Mouse (Mus musculus) heart, adult 8-10 months (tissue): ENCODE results near the gene Clip2. TPM values are rescaled to one million over a fixed set of nuclear protein-coding genes. Genes with fewer than 3 reads are reported as not detected.
A peak's percentile ranks its signal among the peaks of the same experiment; 100 is the strongest.

Source experiments
- DNase-seq: peaks from one replicate; pipeline ENCODE4 v3.0.0; 2022; ENCODE audit warnings: low spot score
- total RNA-seq, 4 experiments: library from RNA; stranded (reverse); gene quantifications; 2 replicates each; pipeline ENCODE4 v1.2.4; 2022

The Clip2 gene
- total RNA-seq, 4 experiments from 2014 or later = 4.5 to 6.8 (median 5.4) TPM

- DNase-seq = no peak
Measured at GRCm38 (mm10) chr5:134565696-134566095, 13.5 kb upstream of the Clip2 start.

DNA sequence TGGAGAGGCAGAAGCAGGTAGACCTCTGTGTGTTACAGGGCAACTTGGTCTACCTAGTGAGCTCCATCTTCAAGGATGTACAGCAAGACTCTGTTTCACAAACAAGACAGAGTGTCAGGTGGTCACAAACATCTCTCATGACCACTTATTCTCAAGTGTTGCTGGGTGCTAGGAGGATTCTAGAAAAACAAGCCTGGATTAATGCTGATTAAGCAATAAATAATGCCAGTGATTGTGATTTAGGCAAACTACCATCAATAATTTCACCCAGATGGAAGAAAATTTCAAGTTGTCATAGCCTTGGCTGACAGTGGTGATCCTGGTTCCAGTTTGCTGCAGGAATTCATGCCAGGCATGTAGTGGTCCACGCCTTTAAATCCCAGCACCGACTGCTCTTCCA, 12.0 kb upstream of the Clip2 start:
- DNase-seq = no peak

DNA sequence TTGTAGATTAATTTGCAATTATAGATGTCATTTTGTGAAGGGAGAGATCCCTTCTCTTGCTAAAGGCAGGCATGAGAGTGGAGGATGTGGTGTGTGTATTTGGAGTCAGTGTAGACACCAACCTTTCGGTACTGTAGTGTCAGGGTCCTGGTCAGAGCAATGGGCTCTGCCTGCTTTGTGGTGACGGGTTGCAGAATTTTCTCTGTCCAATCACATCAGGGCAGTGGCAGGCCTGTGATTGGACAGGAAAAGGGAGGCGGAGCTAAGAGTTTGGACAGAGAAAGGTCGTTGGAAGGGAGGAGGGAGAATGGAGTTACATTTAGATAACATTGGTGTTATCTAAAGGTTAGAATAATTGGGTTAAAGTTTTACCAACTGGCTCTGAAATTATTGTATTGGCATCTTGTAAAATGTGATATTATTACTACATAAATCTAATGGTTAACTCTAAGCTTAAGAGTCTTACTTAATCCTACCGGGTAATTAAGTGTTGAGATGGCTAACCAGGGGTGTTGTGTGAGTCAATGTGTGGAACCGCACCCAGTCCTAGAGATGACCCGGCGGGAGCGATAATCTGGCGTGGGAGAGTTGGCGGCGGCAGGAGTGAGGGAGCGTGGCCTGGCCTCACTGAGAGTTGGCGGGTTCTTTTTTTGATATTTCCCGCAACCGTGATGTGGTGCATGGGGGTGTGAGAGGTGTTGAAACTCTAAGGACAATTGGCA, 8.4 kb upstream of the Clip2 start:
- DNase-seq = no peak

- no peak for DNase-seq
Measured at GRCm38 (mm10) chr5:134560071-134560449, 7.8 kb upstream of the Clip2 start, which contains the start of gene Syna. Syna (minus strand) TSS chr5:134560171.

DNA sequence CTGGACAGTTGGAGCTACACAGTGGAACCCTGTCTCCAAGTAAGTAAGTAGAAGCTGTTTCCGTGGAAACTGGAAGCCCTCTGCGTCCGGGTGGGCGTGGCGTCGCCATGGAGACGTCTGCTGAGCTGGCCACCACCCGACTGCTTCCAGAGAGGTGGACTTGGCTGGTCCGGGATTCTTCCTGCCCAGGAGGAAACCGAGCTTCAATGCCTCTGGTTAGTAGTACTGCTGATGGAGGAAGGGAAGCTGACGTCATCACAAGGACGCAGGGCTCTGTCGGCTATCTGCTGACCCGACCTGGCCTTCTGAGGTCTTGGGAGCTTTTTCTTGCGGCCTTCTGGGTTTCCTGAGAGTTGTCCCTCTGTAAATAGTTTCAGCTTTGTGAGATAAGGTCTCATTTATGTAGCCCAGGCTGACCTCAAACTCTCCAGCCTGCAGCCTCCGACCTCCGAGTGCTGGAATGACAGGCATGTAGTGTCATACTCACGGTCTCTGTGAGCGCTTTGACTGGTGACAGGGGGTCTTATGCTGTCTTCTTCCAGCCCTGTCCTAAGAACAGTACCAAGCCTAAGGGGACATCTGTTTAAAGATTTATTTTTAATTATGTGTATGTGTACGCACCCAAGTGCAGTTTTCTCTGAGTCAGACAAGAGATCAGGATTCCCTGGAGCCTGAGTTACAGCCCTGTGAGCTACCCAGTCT, 3.4 kb upstream of the Clip2 start:
- peak; percentile 88 for DNase-seq

- no peak for DNase-seq
Measured at GRCm38 (mm10) chr5:134553951-134554546, 1.8 kb upstream of the Clip2 start.

GRCm38 (mm10) chr5:134551233-134552109, 763 bp downstream of the Clip2 start:
- peak; percentile 36 for DNase-seq

DNA sequence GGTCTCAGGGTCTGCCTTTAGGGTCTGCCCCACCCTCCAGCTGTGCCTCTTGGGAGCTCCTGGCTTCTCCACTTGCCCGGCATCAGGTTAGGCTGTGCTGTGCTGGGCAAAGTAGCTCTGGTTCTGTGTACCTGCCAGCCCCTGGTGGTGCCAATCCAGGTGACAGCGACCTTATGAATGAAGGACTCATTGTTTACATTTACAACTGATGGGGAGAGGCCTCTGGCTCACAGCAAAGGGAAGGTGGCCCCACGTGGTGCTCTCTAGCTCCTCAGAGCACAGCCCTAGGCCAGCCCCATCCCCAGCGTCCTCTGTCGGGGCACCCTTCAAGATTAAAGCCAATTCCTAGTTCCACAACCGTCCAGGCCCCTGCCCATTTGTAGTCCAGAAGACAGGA, 1.4 kb downstream of the Clip2 start:
- DNase-seq = no peak

DNA sequence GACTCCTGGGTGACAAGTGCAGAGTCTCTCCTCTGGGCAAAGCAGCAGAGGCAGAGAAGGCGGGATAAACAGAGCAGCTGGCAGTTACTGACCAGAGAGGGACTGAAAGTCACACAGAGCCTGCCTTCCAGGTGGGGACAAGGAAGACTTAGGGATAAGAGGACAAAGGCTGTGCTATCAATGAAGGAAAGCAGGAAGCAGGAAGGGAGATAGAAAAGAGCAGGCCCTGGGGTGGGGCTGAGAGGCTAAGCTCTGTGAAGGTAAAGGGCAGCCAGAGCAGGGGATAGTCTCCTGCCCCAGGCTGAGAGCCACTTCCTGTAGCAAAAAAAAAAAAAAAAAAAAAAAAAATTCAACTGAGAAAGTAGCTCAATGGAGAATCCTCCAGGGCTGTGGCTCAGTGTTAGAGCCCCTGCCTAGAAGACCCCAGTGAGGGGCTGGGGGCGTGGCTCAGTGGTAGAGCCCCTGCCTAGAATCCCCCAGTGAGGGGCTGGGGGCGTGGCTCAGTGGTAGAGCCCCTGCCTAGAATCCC, 2.5 kb downstream of the Clip2 start:
- no peak for DNase-seq

GRCm38 (mm10) chr5:134548306-134548705, 3.9 kb downstream of the Clip2 start:
- no peak for DNase-seq

GRCm38 (mm10) chr5:134546790-134547189, 5.4 kb downstream of the Clip2 start:
- no peak for DNase-seq

- DNase-seq = no peak
Measured at GRCm38 (mm10) chr5:134545242-134545629, 7.0 kb downstream of the Clip2 start.

DNA sequence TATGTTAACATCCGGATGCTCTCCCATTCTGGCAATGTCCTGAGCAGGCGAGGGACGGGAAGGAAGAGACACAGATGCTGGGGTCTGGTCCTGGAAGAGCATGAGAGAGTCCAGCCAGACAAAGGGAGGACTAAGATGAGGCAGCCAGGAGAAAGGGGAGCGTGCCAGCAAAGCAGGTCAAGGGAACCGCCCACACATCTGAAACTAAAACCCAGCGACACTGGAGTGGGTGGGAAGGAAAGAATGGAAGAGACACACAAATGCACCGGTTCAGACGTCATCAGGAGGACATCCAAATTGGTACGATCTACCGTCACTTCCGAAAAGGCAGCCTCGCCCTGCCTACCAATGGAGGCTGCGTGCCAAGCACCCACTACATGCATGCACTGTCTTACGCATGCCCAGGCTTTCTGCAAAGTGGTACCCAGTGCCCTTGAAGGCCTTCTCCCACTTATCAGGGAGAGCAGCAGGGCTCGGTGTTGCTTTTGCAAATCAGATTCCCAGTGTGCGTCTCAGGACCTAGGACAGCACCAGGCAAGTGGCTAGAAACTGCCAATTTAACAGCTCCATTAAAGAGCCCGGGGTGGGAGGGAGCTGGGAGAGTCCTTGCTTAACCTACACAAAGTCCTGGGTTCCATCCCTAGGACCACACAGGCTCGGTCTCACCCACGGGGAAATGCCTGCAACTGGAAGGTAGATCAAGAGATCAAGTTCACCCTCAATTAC, 7.6 kb downstream of the Clip2 start:
- peak; percentile 54 for DNase-seq

GRCm38 (mm10) chr5:134541640-134542039, 10.6 kb downstream of the Clip2 start:
- DNase-seq = peak; percentile 91

GRCm38 (mm10) chr5:134540881-134541280, 11.4 kb downstream of the Clip2 start:
- DNase-seq = peak; percentile 45

GRCm38 (mm10) chr5:134539891-134540290, 12.3 kb downstream of the Clip2 start:
- DNase-seq = peak; percentile 84

DNA sequence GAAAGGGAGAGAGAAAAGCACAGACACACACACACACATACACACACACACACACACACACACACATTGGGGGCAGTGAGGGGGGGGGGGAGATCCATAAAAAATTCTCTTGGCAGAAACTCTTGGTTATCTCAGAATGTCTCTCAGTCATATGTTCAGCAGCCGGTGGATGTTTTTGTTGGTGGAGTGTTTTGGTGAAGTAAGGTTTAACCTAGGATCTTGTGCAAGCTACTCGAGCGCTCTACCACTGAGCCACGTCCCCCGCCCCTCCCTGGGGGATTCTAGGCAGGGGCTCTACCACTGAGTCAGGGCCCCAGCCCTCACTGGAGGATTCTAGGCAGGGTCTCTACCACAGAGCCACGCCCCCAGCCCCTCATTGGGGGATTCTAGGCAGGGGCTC, 16.2 kb downstream of the Clip2 start:
- DNase-seq = no peak

DNA sequence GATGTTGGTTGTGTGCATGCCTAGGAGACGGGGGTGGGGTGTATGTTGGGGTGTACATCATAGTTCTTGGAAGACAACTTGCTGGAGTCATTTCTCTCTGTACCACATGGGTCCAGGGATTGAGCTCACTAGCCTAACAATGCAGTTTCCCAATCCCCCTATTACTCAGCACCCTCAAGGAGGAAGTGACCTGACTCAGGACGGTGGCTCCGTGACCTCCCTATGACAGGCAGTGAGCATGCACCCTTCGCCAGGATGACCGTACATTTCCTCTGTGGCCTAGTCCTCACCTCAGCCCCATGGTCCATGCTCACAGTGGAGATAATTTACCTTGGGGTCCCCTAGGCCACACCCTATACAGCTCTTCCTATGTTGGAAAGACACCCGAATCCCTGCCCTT, 19.8 kb downstream of the Clip2 start:
- no peak for DNase-seq

- DNase-seq = no peak
Measured at GRCm38 (mm10) chr5:134531585-134531984, 20.6 kb downstream of the Clip2 start.

- peak; percentile 41 for DNase-seq
Measured at GRCm38 (mm10) chr5:134530830-134531229, 21.4 kb downstream of the Clip2 start.

GRCm38 (mm10) chr5:134528488-134528887, 23.7 kb downstream of the Clip2 start:
- no peak for DNase-seq
